Mouse (Mus musculus) spleen, adult 2 months (tissue): ENCODE measurements around the gene Irgq.

Experiments used
- CTCF ChIP-seq: fragments of 200-500 bp; IDR thresholded peaks from 2 replicates; pipeline ENCODE4 v1.5.1; 2011; ENCODE audit warnings: mild to moderate bottlenecking, inconsistent platforms; ENCODE audit not compliant: insufficient read depth, insufficient read length, insufficient replicate concordance; ENCODE audit errors: extremely low read depth
- POLR2A ChIP-seq: fragments of 200-500 bp; IDR thresholded peaks from 2 replicates; pipeline ENCODE4 v1.6.1; 2011; ENCODE audit warnings: low read depth, low read length, inconsistent platforms

DNA sequence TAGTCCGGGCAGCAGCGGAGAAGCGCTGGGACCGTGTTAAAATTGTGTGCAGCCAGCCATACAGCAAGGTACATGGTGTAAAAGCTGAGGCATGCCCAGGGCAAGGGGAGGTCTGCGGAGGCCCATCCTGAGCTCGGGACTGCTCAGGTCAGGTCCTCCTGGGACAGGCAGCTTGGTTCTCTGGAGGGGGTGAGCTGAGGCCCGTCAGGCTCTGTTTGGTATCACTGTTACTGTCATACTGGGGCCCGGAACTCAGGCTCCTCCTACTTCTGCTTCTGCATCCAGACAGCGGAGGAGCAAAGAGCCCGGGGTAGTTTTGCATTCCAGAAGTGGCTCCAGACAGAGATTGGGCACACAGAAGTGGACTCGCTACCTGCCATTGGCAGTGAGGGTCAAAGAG lies 35.1 kb downstream of the Irgq start:
- TF ChIP-seq CTCF (no peak), POLR2A (no peak)
